Mouse (Mus musculus): ENCODE measurements around the gene Gm49353. TPM values are rescaled to one million over a fixed set of nuclear protein-coding genes. Genes with fewer than 3 reads are reported as not detected.

The Gm49353 gene
- not detected in 2 replicates for polyA plus RNA-seq (2016; fragmentation: Nextera tagmentation; extraction: Ambion mirVana)

DNA sequence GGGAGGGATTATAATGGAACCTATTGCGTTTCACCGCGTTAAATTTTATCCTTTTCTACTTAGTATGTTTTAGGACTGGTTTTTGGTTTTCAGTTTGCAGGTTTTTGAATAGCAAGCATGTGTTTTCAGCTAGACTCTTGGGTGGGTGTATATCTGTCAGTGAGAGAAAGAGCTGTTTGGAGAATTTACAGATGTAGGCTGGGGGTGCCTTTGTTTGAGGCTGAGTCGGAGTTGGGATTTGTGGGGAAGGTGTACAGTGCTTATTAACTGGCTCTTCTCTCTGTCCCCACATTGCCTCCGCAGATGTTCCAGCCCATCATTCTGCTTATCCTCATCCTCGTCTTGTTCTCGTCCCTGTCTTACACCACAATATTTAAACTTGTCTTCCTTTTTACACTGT lies at the start of gene Gm49353:
Gene Gm49353, plus strand, starts transcription at position 313 of the 400 bp plus-strand sequence.
- no peaks in the 10 kb centered on the region for H3K36me3 ChIP-seq
- DNase-seq (ENCODE audit: low spot score): no peak
- H3K27me3 ChIP-seq (ENCODE audit: insufficient read depth, poor library complexity, severe bottlenecking): no peaks in the 10 kb centered on the region
- WGBS: 87% methylated on average over 7 of the region's 7 CpGs
- peaks cover 4% of the 10 kb centered on the region; the same call in 1 of the 2 replicates for H3K9me3 ChIP-seq
- no peaks in the 10 kb centered on the region for H3K4me1 ChIP-seq
- H3K27ac ChIP-seq: no peak within 1 kb of the TSS
- no peak within 1 kb of the TSS for H3K4me3 ChIP-seq

DNA sequence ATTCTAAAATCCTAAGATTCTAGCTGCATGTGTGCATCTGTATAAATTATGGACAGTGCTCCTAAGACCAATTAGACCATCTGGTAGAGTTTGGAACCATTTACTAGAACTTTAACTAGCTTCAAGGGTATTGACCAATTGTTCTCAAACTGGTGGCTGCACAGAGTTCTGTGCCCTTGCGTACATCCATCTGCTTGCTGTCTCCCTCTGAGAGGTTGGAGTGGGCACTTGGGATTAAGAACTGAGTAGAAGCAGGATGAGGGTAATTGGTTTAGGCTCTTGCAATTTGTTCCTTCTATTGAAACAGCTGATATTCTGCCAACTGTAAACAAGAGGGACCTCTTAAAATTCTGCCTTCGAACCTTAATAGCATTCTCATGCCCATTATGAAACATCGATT lies 43.5 kb upstream of the Gm49353 start:
- H3K36me3 ChIP-seq: no peaks in the 10 kb centered on the region
- H3K4me3 ChIP-seq: no peak overlapping the region
- no peak overlapping the region for H3K27ac ChIP-seq
- H3K27me3 ChIP-seq (ENCODE audit: insufficient read depth, poor library complexity, severe bottlenecking): no peaks in the 10 kb centered on the region
- 80% methylated on average over 3 of the region's 3 CpGs for WGBS
- no peak for DNase-seq (ENCODE audit: low spot score)
- no peaks in the 10 kb centered on the region for H3K9me3 ChIP-seq
- no peaks in the 10 kb centered on the region for H3K4me1 ChIP-seq

DNA sequence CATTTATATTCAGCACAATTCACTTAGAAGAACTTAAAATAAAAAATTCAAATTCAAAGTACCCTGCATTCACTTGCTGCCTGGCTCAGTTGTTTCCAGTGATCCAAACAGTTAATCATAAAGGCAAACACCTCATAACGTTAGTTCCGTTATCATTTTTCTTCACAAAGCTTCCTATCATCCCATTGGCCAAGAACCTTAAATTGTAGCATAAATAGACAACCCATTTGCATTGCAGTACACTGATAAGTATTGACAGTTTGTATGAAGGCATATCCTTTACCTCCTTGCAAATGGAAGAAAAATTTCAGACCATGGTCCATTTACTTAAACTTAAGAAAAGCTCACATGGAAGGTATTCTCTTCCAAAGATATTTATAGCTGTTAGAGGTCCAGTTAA lies 37.1 kb upstream of the Gm49353 start:
- H3K36me3 ChIP-seq: no peaks in the 10 kb centered on the region

DNA sequence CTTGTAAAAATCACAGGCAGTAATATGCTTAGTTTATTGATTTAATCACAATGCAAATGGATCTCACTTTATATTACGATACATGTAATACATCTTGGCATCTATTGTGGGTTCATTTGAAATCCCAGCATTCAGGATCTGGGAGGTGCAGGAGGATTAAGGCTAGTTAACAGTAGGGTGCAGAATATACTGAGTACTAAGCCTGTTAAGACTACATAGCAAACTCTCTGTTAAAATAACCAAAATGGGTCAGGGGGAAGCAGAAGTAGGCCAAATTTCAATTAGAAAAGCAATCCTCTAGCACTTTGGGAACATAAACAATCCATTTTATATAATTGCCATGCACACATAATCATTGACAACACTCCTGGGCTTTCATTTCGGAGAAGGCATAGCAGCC lies 25.0 kb upstream of the Gm49353 start:
- DNase-seq (ENCODE audit: low spot score): no peak
- no peak overlapping the region for H3K4me3 ChIP-seq
- no peaks in the 10 kb centered on the region for H3K4me1 ChIP-seq
- no peaks in the 10 kb centered on the region for H3K27me3 ChIP-seq (ENCODE audit: insufficient read depth, poor library complexity, severe bottlenecking)
- no peaks in the 10 kb centered on the region for H3K36me3 ChIP-seq
- no peak overlapping the region for H3K27ac ChIP-seq
- no peaks in the 10 kb centered on the region for H3K9me3 ChIP-seq
- 79% methylated on average over 2 of the region's 2 CpGs for WGBS

More for the DNA sequence above, 37.1 kb upstream of the Gm49353 start:
- Histone ChIP-seq H3K4me1 (no peaks in the 10 kb centered on the region), H3K4me3 (no peak overlapping the region), H3K9me3 (no peaks in the 10 kb centered on the region), H3K27me3 (ENCODE audit: insufficient read depth, poor library complexity, severe bottlenecking) (no peaks in the 10 kb centered on the region), H3K27ac (no peak overlapping the region)
- WGBS: 83% methylated on average over 2 of the region's 2 CpGs
- no peak for DNase-seq (ENCODE audit: low spot score)

DNA sequence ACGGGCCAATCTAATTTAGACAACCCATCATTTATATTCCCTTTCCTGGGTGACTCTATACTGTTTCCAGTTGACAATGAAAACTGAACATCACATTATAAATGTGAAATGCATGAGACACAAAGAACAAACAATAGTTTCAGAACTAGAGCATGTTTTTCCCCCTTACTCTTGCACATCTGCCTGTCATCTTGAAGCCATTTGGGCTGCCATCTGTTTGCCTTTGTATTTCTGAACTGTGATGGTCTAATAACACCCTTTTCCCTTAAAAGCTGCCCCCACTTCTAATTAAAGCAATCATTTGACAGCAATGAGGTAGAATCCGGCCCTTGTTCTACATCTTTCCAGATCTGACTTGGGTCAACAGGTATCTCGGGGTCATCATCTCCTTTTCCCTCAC lies 23.1 kb upstream of the Gm49353 start:
- no peaks in the 10 kb centered on the region for H3K4me1 ChIP-seq
- H3K9me3 ChIP-seq: no peaks in the 10 kb centered on the region
- no peaks in the 10 kb centered on the region for H3K36me3 ChIP-seq
- H3K4me3 ChIP-seq: no peak overlapping the region
- H3K27me3 ChIP-seq (ENCODE audit: insufficient read depth, poor library complexity, severe bottlenecking): no peaks in the 10 kb centered on the region
- H3K27ac ChIP-seq: no peak overlapping the region
- no peak for DNase-seq (ENCODE audit: low spot score)
- 77% methylated on average over 3 of the region's 3 CpGs for WGBS

DNA sequence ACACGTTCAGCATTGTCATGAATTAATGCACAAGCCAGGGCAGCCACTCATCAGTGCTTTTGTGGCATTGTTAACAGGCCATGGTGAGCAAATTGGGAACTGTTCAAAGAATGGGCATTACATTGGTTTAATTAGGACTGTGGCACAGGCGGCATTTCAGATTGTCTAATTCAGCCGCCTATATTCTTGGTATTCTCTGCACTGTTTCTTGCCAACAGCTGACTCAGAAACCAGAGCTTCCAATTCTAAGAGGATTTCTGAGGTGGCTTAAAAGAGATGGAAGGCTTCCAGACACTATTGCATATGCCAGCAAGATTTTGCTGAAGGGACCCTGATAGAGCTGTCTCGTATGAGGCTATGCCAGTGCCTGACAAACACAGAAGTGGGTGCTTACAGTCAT lies 21.9 kb upstream of the Gm49353 start:
- no peaks in the 10 kb centered on the region for H3K36me3 ChIP-seq
- H3K27me3 ChIP-seq (ENCODE audit: insufficient read depth, poor library complexity, severe bottlenecking): no peaks in the 10 kb centered on the region
- no peak for DNase-seq (ENCODE audit: low spot score)
- no peaks in the 10 kb centered on the region for H3K4me1 ChIP-seq
- H3K27ac ChIP-seq: no peak overlapping the region
- WGBS: 85% methylated on average over 4 of the region's 4 CpGs
- no peaks in the 10 kb centered on the region for H3K9me3 ChIP-seq
- H3K4me3 ChIP-seq: no peak overlapping the region

DNA sequence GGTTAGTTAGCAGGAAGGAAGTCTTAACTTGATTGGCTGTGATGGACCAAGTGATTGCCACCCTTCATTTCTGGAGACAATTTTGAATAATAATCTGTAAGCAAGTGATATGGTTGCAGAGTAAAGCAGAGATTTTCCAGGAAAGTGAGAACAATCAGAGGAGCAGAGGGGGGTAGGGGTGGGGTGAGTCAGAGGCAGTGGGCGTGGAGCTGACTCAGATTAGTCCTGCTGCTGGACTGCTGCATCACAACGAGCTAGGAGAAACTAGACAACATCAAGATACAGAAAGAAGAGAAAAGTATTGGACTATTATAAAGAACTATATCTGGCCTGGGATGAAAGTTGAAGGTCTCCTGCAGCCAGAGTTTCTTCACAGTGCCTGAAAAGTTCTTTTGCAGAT lies 20.8 kb upstream of the Gm49353 start:
- Histone ChIP-seq H3K27ac (no peak overlapping the region), H3K36me3 (no peaks in the 10 kb centered on the region), H3K4me1 (no peaks in the 10 kb centered on the region), H3K27me3 (ENCODE audit: insufficient read depth, poor library complexity, severe bottlenecking) (no peaks in the 10 kb centered on the region), H3K4me3 (no peak overlapping the region), H3K9me3 (no peaks in the 10 kb centered on the region)
- WGBS: 38% methylated on average over 2 of the region's 2 CpGs
- no peak for DNase-seq (ENCODE audit: low spot score)

DNA sequence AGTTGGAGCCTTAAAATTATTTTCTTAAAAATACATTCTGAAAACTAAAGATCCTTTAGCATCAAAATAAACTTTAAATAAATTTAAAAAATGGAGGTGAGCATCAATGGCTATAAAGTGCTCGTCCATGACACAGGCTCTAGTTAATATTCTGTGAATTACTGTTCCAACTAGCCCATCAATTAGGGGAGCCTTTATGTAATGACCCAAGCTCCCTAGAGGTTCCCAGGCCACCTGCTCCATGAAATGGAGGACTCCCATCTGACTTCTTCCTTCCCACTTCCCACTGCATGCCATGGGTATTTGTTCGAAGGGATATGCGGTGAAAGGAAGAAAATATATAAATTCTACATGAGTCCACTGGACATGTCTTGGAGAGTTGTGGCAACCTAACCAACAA lies 18.5 kb upstream of the Gm49353 start:
- no peak overlapping the region for H3K27ac ChIP-seq
- WGBS: 84% methylated on average over 3 of the region's 3 CpGs
- H3K4me1 ChIP-seq: no peaks in the 10 kb centered on the region
- no peaks in the 10 kb centered on the region for H3K27me3 ChIP-seq (ENCODE audit: insufficient read depth, poor library complexity, severe bottlenecking)
- DNase-seq (ENCODE audit: low spot score): no peak
- H3K36me3 ChIP-seq: no peaks in the 10 kb centered on the region
- H3K9me3 ChIP-seq: no peaks in the 10 kb centered on the region
- H3K4me3 ChIP-seq: no peak overlapping the region

DNA sequence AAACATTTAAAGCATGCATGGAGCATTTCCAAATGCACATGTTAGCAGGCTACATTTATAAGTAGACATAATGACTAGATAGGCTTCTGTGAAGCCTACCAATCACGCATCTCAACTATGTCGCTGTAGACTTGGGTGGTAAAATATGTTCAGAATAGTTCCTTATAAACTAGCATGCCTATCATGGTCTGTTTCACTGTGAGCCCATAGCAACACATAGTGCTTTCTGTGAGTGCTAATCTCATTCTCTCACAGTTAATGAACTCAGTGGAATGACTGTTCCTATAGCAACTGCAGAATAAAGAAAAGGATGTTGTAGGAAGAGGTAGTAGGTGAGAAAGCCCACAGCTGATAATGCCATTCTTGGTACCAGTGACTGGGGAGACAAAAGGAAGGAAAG lies 17.7 kb upstream of the Gm49353 start:
- no peak for DNase-seq (ENCODE audit: low spot score)
- no peaks in the 10 kb centered on the region for H3K4me1 ChIP-seq
- H3K4me3 ChIP-seq: no peak overlapping the region
- 85% methylated on average over 2 of the region's 2 CpGs for WGBS
- no peaks in the 10 kb centered on the region for H3K9me3 ChIP-seq
- no peaks in the 10 kb centered on the region for H3K27me3 ChIP-seq (ENCODE audit: insufficient read depth, poor library complexity, severe bottlenecking)
- H3K27ac ChIP-seq: no peak overlapping the region
- no peaks in the 10 kb centered on the region for H3K36me3 ChIP-seq

DNA sequence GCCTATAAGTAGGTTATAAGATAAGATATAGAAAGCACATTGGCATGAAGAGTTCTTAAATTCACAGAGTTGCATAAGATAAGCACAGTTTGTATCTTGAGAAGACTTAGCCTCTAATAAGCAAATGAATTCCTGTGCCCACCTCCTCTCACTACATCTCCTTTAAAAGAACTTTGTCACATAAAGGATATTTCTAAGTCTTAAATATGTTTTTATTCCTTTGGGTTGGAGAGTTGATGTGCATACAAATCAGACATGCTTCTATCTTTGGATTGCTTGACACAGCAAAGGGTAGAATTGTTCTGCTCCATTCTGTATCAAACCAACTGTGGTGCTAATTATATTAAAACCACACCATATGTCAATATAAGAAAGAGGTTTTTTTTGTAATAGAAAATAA lies 5.0 kb upstream of the Gm49353 start:
- Histone ChIP-seq H3K4me3 (no peak overlapping the region), H3K9me3 (peaks cover 4% of the 10 kb centered on the region; the same call in 1 of the 2 replicates), H3K27me3 (ENCODE audit: insufficient read depth, poor library complexity, severe bottlenecking) (no peaks in the 10 kb centered on the region), H3K36me3 (no peaks in the 10 kb centered on the region), H3K4me1 (no peaks in the 10 kb centered on the region), H3K27ac (no peak overlapping the region)
- DNase-seq (ENCODE audit: low spot score): no peak

DNA sequence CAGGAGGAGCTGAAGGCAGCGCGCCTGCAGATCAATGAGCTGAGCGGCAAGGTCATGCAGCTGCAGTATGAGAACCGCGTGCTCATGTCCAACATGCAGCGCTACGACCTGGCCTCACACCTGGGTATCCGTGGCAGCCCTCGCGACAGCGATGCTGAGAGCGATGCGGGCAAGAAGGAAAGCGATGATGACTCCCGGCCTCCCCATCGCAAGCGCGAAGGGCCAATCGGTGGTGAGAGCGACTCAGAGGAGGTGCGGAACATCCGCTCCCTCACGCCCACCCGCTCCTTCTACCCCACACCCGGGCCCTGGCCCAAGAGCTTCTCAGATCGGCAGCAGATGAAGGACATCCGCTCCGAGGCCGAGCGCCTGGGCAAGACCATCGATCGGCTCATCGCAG lies 1.9 kb upstream of the Gm49353 start:
- no peak for DNase-seq (ENCODE audit: low spot score)
- 91% methylated on average over 33 of the region's 33 CpGs for WGBS
- no peaks in the 10 kb centered on the region for H3K36me3 ChIP-seq

DNA sequence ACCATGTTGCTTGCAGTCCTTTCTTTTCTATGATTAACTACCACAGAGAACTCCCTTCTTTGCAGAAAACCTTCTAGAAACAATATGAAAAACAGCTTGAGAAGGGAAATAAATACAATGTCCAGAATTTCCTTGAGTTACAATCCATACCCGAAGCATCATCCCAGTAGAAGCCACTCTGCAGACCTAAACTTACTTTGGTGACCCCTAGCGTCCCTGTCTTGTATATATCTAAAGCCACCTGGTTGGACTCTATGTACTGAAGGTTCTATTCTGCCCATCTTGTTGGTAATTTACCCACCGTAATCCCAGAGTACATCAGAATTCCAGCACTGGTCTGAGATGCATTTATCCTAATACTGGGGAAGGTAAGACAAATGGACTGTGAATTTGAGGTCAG lies 1.1 kb downstream of the Gm49353 start:
- Histone ChIP-seq H3K27me3 (ENCODE audit: insufficient read depth, poor library complexity, severe bottlenecking) (no peaks in the 10 kb centered on the region), H3K4me3 (no peak overlapping the region), H3K36me3 (no peaks in the 10 kb centered on the region), H3K27ac (no peak overlapping the region), H3K4me1 (no peaks in the 10 kb centered on the region), H3K9me3 (peaks cover 4% of the 10 kb centered on the region; the same call in 1 of the 2 replicates)
- WGBS: 67% methylated on average over 3 of the region's 3 CpGs
- DNase-seq (ENCODE audit: low spot score): no peak

More for the DNA sequence above, 1.9 kb upstream of the Gm49353 start:
- no peak overlapping the region for H3K27ac ChIP-seq
- H3K4me3 ChIP-seq: no peak overlapping the region
- H3K4me1 ChIP-seq: no peaks in the 10 kb centered on the region
- H3K27me3 ChIP-seq (ENCODE audit: insufficient read depth, poor library complexity, severe bottlenecking): no peaks in the 10 kb centered on the region
- peaks cover 4% of the 10 kb centered on the region; the same call in 1 of the 2 replicates for H3K9me3 ChIP-seq

DNA sequence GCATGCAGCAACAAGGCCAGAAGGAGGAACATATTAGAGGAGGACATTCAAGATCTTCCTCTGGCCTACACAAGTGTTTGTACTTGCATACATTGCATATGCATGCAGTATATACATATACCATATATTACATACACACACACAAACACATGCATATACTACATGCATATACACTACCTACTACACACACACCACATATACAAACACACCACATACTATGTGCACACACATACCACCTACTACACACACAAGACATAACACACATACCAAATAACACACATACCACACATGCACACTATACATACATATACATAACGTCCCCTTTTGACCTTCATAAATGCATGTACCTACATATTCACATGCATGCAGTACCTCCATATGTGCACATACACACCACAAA lies 1.9 kb downstream of the Gm49353 start:
- 76% methylated on average over 1 of the region's 1 CpGs for WGBS
- H3K4me1 ChIP-seq: no peaks in the 10 kb centered on the region
- H3K36me3 ChIP-seq: no peaks in the 10 kb centered on the region
- H3K27ac ChIP-seq: no peak overlapping the region
- H3K9me3 ChIP-seq: peaks cover 4% of the 10 kb centered on the region; the same call in 1 of the 2 replicates
- no peak overlapping the region for H3K4me3 ChIP-seq
- no peaks in the 10 kb centered on the region for H3K27me3 ChIP-seq (ENCODE audit: insufficient read depth, poor library complexity, severe bottlenecking)
- DNase-seq (ENCODE audit: low spot score): no peak

DNA sequence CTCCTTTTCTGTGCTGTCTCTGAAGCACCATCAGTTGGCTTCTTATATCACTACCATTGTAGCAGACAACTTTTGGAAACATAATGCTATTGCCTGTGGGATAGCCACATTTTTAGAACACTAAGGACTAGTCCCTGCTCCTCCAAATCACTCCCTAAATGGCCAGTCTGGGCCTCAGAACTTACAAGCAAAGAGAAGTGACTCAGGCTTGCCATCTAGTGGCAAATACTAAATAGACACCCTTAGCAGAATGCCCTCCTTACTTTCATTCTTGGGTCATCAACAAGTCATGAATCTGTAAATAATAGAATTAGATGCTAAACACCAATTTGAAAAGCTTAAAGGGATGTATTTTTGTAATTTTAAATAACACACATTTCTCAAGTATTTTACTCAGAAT lies 8.0 kb downstream of the Gm49353 start:
- Histone ChIP-seq H3K9me3 (no peaks in the 10 kb centered on the region), H3K4me1 (no peaks in the 10 kb centered on the region), H3K4me3 (no peak overlapping the region), H3K36me3 (no peaks in the 10 kb centered on the region), H3K27ac (no peak overlapping the region), H3K27me3 (ENCODE audit: insufficient read depth, poor library complexity, severe bottlenecking) (no peaks in the 10 kb centered on the region)
- DNase-seq (ENCODE audit: low spot score): no peak

Data from heart, embryonic 10.5 days (tissue).